Mouse (Mus musculus) liver, adult 2 months (tissue): ENCODE data around the gene Amdhd1.

Experiments
- CTCF ChIP-seq: fragments of 200-500 bp; IDR thresholded peaks from 2 replicates; pipeline ENCODE4 v1.5.1; 2011; ENCODE audit warnings: low read depth, low read length, control low read depth
- POLR2A ChIP-seq: fragments of 200-500 bp; IDR thresholded peaks from 2 replicates; pipeline ENCODE4 v1.6.1; 2011; ENCODE audit warnings: low read length, control low read depth; ENCODE audit not compliant: insufficient read depth; ENCODE audit errors: extremely low read depth

- TF ChIP-seq POLR2A (peak; percentile 76), CTCF (peak; percentile 86)
Observed at GRCm38 (mm10) chr10:93539775-93540430, at the start of gene Amdhd1.
